Mouse (Mus musculus) ovary, postnatal 14 days (tissue): ENCODE results near the gene Cd79a.

ENCODE experiments used
- DNase-seq: peaks from one replicate; pipeline ENCODE4 v3.0.0; 2022; ENCODE audit warnings: low spot score

Cd79a gene

DNA sequence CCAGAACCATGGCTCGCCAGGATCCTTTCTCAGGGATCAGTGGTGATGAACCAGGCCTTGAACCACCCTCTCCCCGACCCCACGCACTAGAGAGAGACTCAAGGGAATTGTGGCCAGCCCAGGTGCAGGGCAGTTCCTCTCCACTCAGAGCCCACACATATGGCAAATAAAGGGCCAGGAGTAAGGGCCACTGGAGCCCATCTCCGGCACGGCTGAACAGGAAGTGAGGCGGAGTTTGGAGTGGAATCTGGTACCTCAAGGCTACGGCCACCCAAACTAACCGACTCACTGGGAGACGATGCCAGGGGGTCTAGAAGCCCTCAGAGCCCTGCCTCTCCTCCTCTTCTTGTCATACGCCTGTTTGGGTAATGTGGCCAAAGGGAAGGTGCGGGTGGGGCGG, at the start of gene Cd79a:
Gene Cd79a, plus strand, starts transcription at position 158 of the 400 bp plus-strand sequence.
- no peak for DNase-seq

DNA sequence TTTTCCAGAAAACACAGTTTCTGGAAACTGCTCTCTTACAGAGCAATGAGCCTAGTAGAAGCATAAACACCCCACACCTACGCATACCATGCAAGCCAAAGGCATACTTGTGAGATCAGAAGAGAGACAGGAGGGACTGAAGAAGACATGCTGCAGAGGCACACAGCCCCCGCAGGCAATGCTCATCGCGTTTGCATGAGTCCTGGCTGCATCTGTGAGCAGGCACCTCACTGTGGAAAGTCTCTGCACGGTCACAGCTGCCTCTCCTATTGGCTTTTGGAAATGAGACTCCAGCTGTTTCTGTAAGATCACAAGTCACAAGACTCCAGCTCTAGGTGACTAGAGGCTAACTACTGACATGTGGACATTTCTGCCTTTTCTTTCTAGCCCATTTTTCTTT, 47.0 kb upstream of the Cd79a start:
- no peak for DNase-seq

DNA sequence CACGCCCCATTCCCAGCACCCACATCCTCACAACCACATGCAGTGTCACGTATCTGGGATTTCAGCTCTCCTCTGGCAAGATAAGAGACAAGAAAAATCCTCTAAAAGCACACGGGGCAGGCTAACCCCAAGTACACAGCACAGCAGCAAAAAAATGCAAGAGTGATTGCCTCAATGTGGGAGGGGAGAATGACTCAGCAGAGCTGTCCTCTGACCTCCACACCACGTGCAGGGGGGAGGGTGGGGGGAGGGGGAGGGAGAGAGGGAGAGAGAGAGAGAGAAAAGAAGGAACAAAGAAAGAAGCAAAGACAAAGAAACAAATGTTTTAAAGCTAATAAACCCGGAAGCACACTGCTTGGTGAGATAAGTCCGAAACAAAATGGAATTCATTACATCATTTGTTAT, 46.3 kb upstream of the Cd79a start:
- no peak for DNase-seq

DNA sequence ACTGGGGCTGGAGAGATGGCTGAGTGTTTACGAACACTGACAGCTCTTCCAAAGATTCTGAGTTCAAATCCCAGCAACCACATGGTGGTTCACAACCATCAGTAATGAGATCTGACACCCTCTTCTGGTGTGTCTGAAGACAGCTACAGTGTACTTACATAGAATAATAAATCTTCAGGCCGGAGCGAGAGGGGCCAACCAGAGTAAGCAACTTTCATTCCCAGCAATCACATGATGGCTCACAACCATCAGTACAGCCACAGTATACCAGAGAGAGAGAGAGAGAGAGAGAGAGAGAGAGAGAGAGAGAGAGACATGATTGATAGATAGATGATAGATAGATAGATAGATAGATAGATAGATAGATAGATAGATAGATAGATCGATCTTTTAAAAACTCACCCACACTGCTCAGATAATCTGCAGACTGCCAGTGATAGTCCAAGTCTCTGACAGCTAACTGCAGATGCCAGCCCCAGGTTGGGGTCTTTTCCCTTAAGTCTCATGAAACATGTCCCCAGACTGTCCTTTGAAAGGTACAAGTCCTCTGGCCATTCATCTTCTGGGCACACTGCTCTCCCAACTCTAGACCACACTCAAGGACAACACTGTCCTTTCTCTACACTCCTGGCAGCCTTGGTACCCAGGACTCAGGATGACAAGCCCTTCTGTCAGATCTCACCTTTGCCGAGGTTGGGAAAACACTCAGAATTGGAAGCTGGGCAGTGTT, 45.4 kb upstream of the Cd79a start:
- no peak for DNase-seq

DNA sequence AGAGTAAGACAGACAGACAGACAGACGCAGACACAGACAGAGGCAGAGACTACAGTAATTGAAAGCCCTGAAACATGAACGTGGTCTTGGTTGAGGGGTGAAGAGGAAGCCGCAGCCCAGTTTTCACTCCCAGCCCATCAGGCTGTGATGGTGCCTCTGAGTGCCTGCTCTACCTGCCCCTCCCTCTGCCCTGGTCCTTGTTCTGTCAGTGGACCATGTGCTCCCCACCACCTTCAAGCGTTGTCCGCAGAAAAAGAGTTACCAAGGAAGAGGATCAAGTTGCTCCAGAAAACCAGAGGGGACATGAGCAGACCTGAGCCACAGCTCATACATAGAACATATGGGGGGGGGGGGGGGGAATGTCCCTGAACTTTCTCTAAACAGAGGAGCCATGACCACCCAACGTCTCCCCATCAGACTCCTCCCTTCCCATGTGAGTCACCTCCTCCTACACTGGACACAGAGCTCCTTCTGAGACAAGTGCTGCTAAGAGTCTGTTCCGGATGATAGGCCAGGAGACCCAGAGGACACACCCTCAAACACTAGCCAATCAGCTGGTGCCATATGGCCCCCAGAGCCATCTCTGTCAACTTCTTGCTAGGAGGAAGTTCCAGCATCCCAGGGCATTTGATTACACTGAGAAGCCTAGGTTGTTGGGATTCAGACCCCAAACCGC, 44.5 kb upstream of the Cd79a start:
- DNase-seq, result no peak

DNA sequence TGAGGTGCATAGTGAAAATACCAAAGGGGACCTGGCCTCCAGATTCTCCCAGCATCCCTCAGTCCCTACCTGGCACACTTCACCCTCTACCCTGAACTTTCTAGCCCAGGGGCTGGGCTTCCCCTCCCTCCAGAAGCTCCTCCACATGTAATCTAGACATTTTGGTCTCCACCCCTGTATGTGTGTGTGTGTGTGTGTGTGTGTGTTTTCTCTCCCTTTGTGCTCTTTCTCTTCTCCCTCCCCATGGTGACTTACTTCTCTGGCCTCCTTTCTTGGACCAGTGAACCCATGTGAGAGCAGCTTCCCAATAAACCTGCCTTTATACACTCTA, 44.0 kb upstream of the Cd79a start:
- DNase-seq, result no peak

DNA sequence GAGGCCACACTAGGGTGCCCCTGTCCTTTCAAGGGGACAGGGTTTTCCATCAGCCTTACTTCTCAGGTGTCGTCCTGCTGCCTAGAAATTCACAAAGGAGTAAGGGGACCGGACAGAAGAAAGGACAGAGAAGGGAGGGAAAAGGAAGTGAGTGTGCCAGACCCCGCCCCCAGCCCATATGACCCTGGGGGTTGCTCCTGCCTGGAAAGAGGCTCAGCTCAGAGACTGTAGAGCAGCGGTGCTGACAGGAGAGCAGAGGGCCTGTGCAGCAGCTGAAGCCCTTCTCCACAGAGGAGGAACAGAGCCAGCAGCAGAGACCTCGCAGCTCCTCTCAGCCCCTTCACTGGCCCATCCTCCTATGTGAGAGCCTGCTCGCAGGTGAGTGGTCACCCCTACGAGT, 43.5 kb upstream of the Cd79a start:
- DNase-seq, result no peak

DNA sequence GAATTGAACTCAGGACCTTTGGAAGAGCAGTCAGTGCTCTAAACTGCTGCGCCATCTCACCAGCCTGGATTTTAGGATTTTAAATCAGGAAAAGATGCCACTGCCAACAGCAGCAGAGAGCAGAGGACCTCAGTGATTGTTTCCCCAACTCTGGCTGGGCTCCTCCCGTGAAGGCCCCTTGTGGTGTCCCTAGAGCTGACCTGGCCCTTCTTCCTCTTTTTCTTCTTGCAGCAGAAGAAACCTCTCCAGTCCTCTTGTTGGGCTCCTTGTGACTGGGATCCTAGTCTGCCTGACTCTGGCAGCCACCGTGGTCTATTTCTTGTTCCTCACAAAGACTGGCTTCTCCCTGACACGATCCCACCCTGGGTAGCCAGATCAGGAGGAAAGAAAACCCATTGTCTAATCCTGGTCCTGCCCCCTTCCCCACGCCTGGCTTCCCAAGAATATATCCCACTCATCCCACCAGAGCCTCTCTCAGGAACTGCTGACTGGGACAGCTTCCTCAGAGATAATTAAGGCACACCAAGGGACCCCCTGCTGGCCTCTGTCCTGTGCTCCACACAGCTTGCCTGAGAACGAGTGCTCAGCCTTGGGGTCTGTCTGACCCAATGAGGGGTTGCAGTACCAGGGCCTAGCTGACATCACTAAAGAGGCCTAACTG, 40.6 kb upstream of the Cd79a start:
- DNase-seq, result no peak

DNA sequence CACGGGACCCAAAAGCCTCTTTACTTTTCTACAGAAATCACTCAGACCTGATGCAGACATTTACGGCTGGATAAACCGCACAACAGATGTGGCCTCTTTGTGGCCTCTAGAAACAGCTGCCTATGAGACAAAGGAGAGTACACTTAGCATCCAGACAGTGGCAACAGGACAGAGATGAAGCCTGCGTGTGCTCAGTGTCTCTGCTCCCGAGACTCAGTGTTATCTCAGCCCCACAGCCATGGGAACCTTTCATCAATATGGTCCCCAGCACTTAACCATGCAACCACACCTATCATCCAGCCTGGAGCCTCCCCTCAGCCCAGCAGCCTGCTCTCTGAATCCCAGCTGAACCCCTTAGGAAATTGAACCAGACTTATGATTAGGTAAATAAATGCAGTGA, 37.9 kb upstream of the Cd79a start:
- DNase-seq, result no peak

DNA sequence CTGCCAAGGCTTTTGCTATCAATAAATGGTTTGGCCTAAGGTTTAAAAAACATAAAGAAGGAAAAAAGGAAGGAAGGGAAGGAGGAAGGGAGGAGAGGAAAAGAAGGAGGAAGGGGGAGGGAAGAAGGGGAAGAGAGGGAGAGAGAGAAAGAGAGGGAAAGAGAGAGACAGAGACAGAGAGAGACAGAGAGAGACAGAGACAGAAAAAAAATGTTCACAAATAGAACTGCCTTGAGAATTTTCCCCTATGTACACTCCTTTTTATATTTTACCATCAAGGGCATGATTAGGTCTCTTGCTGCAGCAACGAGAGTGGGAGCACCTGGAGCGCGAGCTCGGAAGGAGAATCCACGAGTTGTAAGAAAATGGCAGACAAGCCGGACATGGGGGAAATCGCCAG, 35.3 kb upstream of the Cd79a start, which contains the start of gene Gm9844:
Gene Gm9844, plus strand, starts transcription at position 301 of the 400 bp plus-strand sequence.
- DNase-seq, result no peak

DNA sequence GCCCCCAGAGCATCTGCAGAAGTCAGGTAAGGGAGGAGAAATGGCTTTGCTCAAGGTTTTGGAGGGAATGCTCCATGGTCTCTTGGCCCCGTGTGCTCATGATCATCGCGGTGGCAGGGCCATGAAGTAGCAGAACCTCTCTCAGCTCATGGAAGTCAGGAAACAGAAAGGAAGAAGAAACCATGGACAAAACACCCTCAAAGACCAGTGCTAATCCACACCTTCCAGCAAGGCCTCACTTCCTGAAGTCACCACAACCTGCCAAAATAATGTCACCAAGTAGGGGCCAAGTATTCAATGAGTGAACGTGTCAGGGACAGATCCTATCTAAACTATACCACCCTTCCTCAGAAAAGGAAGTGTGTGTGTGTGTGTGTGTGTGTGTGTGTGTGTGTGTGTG, 34.3 kb upstream of the Cd79a start:
- DNase-seq, result no peak

DNA sequence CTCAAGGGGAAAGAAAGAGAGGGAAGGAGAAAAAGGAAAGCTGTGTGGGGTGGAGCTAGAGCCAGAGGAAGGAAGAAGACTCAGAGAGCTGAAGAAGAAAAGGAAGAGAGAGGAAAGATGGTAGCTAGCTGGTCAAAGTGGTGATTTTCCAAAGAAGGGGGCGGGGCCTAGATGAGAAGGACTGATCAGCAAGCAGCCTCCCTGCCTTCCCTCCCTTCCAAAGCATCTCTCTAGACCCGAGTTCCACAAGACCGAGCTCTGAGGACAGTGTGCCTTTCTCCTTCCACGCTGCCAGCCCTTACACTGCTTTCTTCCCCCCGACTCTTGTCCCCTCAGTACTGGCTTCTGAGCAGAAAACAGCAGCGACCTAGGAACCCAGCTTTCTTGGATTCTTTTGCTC, 33.0 kb upstream of the Cd79a start:
- no peak for DNase-seq

DNA sequence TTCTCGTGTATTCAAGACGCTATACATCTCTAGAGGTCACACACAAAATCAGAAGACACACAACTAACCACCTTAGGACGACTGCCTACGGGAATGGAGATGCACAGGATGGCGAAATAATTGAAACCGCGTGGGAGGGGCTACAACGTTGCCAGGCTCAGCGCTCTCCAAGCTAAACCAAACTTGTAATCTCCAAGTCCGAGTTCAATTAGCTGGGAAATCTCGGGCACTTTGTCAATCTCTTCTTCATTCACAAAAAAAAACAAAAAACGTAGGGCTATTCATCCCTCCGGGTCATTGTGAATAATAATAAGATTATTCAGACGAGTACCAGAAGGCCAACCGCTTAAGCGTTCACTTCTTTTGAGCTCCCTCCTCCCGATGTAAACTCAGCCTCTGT, 28.1 kb upstream of the Cd79a start:
- no peak for DNase-seq

DNA sequence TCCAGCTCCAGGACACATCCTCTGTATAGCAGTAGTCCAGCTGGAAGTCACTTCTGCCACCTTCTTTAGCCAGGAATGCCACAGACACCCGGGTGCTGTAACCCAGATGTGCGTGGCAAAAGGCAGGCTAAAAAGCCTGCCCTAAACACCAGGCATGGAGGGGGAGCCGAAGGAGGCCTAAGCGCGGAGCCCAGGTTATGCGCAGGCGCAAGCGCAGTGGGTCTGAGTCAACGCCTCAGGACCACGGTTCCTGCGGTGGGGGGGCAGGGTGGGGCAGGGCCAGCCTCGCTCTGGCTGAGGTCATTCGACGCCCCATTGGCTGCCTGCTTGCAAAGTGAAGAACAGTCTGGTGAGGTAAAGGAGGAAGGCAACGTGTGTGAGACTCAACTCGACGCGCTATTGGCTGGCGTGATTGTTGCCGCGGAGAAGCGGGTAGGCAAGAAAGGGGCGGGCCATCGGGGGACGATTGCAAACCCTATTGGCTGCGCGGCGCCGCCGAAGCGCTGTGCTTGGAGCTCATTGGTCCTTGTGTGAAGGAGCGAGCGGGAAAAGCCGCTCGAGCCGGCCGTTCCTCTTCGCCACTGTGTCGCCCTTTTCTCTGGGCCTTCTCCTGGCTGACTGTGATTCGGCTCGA, 27.5 kb upstream of the Cd79a start, which contains the start of the genes Lypd4 and Dmrtc2:
Gene Lypd4, minus strand, starts transcription at position 410 of the 634 bp plus-strand sequence.
Gene Dmrtc2, plus strand, starts transcription at position 526 of the 634 bp plus-strand sequence.
- no peak for DNase-seq

DNA sequence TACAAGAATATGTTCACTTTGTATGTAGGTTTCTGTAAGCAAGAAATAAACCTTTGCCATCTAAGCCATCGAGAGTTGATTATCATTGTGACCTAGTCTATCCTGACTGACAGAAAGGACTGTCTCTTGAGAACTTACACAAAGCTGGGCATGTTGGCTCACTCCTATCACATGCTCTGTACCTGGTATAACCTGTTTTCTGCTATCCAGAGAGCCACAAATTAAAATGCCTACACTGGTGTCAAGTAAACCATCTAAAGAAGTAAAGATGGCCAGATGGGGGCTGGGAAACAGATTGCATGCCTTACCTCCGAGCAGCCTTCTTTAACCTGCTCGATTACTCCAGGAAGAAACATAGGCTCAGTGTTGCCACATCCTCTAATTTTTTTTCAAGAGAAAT, 19.6 kb upstream of the Cd79a start:
- no peak for DNase-seq

DNA sequence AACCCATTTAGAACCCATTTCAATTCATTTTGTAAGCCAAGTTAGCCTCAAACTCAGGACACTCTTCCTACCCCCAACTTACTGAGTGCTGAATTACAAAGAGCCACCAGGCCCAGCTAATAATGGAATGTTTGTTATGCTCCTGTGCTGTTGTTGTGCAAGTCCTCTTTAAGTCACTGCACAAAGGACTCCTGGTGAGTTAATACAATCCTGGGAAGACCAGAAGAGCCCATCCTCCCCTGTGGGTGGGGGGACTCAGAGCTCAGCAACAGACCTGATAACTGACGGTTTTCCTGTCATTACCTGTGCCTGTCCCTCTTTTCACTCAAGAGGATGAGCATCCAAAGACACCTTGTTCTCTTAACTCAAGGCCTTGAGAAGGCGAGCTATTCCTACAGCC, 17.6 kb upstream of the Cd79a start:
- DNase-seq, result no peak

DNA sequence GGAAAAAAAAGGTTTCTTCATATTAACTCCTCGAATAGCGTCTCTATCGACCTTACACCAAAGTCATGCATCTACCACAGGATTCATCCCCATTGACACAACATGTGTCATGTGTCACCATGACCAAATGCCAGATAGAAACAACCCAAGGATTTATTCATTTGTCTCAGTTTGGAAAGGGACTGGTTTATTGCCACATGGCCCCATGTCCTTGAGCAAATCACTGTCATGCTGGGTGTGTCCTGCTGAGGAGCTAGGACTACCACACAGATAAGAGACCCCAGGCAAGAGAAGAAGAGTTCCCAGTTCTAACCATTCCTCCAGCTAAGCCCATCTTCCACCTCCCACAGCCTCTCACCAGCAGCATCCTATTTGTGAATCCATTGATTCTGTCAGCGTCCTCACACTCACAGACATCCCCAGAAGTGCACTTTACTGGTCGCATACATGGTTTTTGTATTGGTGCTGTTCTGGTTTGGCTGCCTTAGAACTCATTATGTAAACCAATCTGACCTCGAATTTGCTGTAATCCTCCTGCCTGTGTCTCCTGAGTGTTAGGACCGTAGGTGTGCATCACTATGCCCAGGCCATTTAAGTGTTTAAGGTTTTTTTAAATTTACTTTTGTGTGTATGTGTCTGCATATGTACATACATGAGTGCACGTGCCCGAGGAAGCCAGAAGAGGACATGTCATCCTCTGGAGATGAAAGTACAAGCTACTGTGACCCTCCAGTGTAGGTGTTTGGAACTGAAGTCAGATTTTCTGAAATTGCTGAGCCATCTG, 14.6 kb upstream of the Cd79a start:
- DNase-seq, result no peak

DNA sequence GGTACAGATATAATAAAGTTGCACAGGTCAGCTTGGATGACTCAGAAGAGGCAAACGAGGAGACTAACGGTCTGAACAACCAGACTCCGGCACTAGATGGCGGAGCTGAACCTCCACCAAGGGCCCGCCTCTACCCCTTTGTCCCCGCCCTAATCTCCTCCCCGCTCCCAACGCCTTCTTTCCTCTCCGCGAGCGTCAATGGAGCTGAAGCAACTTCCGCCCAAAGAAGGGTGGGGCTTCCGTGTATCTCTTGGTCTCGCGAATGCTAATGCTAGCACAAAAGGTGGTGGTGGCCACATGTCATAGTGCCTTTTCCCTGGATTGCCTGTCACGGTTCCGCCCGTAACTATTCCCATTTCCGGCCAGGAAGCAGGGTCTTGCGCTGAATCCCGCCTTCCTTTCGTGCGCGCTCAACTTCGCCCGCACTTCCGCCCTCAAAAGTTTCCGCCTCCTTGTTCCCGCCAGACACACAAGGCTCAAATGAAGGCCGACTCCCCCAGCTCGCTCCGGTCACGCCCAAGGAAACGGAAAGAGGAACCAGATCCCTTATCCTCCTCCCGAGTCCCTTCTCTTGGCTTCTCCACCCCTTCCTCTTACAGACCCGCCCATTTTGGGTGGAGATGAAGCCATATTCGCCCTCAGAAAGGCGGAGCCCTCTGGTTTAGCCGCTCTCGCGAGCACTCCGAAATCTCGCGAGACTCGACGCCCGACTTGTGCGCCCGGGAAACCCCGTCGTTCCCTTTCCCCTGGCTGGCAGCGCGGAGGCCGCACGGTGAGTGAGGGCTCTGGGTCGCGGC, 13.1 kb upstream of the Cd79a start, which contains the start of gene Rps19:
Gene Rps19, plus strand, starts transcription at position 476 of the 797 bp plus-strand sequence.
- peak; percentile 97 for DNase-seq

DNA sequence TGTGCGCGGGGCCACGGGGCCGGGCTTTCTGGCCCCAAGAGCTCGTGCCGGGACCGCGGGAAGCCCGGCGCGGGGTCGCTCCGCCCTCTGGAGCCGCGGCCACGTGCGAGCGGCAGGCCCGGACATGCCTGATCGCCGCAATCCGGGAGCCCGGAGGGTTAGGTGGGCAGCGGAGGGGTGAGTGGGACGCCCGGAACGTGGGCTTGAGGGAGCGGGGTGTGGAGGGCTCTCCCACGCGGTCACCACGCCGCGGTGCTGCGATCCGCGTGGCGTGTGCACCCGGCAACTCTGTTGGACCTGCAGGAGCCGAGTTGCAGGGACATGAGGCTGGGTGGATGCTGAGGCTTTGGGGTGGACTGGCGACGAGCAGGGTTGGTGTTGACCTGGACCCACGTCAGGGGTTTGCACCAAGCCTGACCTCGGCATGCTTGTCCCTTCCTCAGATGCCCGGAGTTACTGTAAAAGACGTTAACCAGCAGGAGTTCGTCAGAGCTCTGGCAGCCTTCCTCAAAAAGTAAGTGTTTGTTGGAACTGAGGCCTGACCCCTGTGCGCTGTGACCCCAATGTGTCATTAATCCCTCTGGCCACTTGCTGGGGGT, 12.4 kb upstream of the Cd79a start:
- no peak for DNase-seq

DNA sequence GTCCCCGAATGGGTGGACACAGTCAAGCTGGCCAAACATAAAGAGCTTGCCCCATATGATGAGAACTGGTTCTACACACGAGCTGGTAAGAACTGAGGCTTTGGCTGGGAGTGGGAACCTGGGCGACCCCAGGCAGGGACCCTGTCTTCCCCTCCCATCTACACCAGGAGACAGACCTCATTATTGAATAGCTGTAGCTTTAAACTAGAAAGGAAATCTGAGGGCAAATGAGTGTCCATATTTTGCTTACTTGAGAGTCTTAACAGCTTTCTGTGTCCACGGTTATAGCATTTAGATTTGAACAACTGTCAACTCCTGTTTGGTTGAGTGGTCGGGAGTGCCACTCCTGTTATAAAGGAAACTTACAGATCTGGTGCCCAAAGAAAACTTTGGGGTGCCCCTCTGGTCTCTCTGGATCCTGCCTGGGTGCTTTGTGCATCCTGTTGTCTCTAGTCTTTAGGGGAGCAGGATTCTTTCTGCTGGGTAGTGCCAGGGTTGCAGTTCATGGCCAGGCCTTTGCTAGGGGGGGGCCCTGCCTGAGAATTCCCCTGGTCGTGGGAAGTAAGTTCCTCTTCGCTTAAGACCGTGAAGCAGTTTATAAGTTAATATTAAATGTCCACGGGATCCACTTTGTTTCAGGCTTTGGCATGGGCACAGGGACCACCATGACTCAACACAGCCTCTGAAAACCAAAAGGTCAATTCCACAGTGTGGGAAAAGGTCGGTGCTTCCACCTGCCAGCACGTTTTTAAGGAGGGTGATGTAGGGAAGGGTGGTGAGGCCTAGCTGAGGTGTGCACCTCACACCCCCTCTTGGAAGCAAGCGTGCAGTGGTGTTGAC, 11.5 kb upstream of the Cd79a start:
- no peak for DNase-seq
